Mouse (Mus musculus) bone marrow, adult 2 months (tissue): ENCODE data around the gene Lrrc19.

Experiments
- CTCF ChIP-seq: fragments of 200-500 bp; IDR thresholded peaks from 2 replicates; pipeline ENCODE4 v1.5.1; 2011; ENCODE audit warnings: low read length, control low read depth; ENCODE audit not compliant: control insufficient read depth, insufficient read depth
- POLR2A ChIP-seq: fragments of 200-500 bp; IDR thresholded peaks from 2 replicates; pipeline ENCODE4 v1.6.1; 2011; ENCODE audit warnings: low read depth, mild to moderate bottlenecking, control low read depth, low read length, borderline replicate concordance; ENCODE audit not compliant: control insufficient read depth

GRCm38 (mm10) chr4:94620077-94620476 lies 29.9 kb downstream of the Lrrc19 start:
- TF ChIP-seq CTCF (no peak), POLR2A (no peak)
